Mouse (Mus musculus) midbrain, embryonic 16.5 days (tissue): Measurements from ENCODE around the gene F830045P16Rik. TPM values are rescaled to one million over a fixed set of nuclear protein-coding genes. Genes with fewer than 3 reads are reported as not detected.

Source experiments
- ATAC-seq: fragments of 200-750 bp; cut with Nextera tagmentation; 2 replicates; pipeline ENCODE4 v1.8.0; 2017; ENCODE audit warnings: moderate TSS enrichment
- H3K27ac ChIP-seq: fragments of 300-500 bp; sonication (generic); 2 replicates; pipeline ENCODE4 v1.5.1; 2014; ENCODE audit warnings: mild to moderate bottlenecking, low read length, mixed read lengths
- H3K27me3 ChIP-seq: fragments of 300-500 bp; sonication (generic); 2 replicates; pipeline ENCODE4 v1.6.1; 2014; ENCODE audit warnings: low read depth, low read length, mixed read lengths; ENCODE audit not compliant: control insufficient read depth, insufficient read depth
- H3K36me3 ChIP-seq: fragments of 300-500 bp; sonication (generic); 2 replicates; pipeline ENCODE4 v1.6.1; 2014; ENCODE audit warnings: mild to moderate bottlenecking, low read length, moderate library complexity, mixed read lengths; ENCODE audit not compliant: control insufficient read depth, insufficient read depth
- H3K4me1 ChIP-seq: fragments of 300-500 bp; sonication (generic); 2 replicates; pipeline ENCODE4 v1.6.1; 2014; ENCODE audit warnings: mild to moderate bottlenecking, low read length, mixed read lengths; ENCODE audit not compliant: control insufficient read depth, insufficient read depth
- H3K4me2 ChIP-seq: fragments of 300-500 bp; sonication (generic); 2 replicates; pipeline ENCODE4 v1.6.1; 2014; ENCODE audit warnings: mild to moderate bottlenecking, low read length, mixed read lengths
- H3K4me3 ChIP-seq: fragments of 300-500 bp; sonication (generic); 2 replicates; pipeline ENCODE4 v1.5.1; 2014; ENCODE audit warnings: low read depth, mild to moderate bottlenecking, low read length, moderate library complexity, mixed read lengths
- H3K9ac ChIP-seq: fragments of 300-500 bp; sonication (generic); 2 replicates; pipeline ENCODE4 v1.6.1; 2014; ENCODE audit warnings: low read depth, low read length, mixed read lengths
- H3K9me3 ChIP-seq: fragments of 300-500 bp; sonication (generic); replicated peaks from 2 replicates; pipeline ENCODE4 v1.6.1; 2014; ENCODE audit warnings: mild to moderate bottlenecking, low read length, mixed read lengths; ENCODE audit not compliant: control insufficient read depth, poor library complexity, severe bottlenecking
- WGBS: fragments of 180-500 bp; shearing (Covaris S2); extraction: QIAGEN DNeasy Blood & Tissue Kit; methylation state at CpG from one replicate; pipeline ENCODE4 v1.1.7; 2014; 5-methylcytosine and 5-hydroxymethylcytosine counted together
- polyA plus RNA-seq: library from polyadenylated mRNA; unstranded; fragments of >200 nt; fragmentation: Nextera tagmentation; extraction: Ambion mirVana; gene quantifications from 2 replicates; pipeline ENCODE4 v1.2.1, GENCODE M21; 2015

The F830045P16Rik gene
- polyA plus RNA-seq, 1 experiment from 2014 or later = not detected

- H3K27ac ChIP-seq = no peak overlapping the region
- H3K4me2 ChIP-seq = no peak overlapping the region
- H3K36me3 ChIP-seq = no peaks in the 10 kb centered on the region
- no peaks in the 10 kb centered on the region for H3K27me3 ChIP-seq
- no peaks in the 10 kb centered on the region for H3K9me3 ChIP-seq
- peak; percentile 70 for ATAC-seq
- H3K4me3 ChIP-seq = no peak overlapping the region
- no peak overlapping the region for H3K9ac ChIP-seq
- 56% methylated on average over 6 of the region's 6 CpGs for WGBS
- peaks cover 4% of the 10 kb centered on the region; the same call in 1 of the 2 replicates for H3K4me1 ChIP-seq
Observed at GRCm38 (mm10) chr2:129556081-129556480, 19.7 kb upstream of the F830045P16Rik start.

DNA sequence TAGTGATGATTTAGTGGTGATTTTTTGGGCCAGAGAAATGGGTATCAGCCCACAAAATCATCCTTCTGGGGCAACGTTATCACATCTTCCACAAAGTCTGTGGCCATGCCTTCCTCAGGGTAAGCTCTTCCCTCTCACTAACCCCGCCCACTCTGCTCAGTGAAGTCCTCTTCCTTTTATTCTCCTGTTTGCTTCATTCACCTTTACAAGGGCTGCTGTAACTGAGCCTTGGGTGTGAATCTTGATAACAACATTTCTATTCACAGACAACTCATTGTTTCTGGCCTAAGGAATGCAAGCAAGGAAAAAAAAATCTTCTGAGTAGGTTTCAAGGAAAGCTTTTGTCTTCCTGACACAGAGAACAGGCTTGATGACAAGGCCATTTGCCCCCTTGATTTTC, 14.4 kb upstream of the F830045P16Rik start:
- H3K27ac ChIP-seq = no peak overlapping the region
- H3K36me3 ChIP-seq = no peaks in the 10 kb centered on the region
- H3K27me3 ChIP-seq = no peaks in the 10 kb centered on the region
- no peak overlapping the region for H3K4me3 ChIP-seq
- 68% methylated on average over 2 of the region's 2 CpGs for WGBS
- no peaks in the 10 kb centered on the region for H3K4me1 ChIP-seq
- no peak for ATAC-seq
- H3K4me2 ChIP-seq = no peak overlapping the region
- no peak overlapping the region for H3K9ac ChIP-seq
- H3K9me3 ChIP-seq = no peaks in the 10 kb centered on the region

- H3K9ac ChIP-seq = no peak overlapping the region
- ATAC-seq = no peak
Observed at GRCm38 (mm10) chr2:129549537-129550135, 13.2 kb upstream of the F830045P16Rik start.

DNA sequence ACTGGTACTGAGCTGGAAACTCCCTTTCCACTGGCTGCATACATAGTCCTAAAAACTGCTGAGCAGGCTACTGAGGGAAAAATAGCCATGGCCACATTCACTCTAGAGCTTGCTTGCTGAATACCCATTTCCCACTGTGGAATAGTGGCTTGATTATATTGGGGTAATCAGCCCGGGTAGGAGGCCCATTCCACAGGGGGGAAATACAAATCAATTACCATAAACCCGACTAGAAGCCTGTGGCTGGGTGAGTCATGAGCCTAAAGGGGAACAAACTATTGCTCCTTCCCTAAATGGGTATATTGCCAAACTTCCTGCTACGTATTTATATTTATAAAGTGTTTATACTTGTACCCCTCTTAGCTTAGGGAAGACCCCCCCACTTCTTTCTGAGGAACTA, 10.4 kb upstream of the F830045P16Rik start:
- H3K9me3 ChIP-seq = no peaks in the 10 kb centered on the region
- no peaks in the 10 kb centered on the region for H3K36me3 ChIP-seq
- H3K4me3 ChIP-seq = no peak overlapping the region
- H3K27me3 ChIP-seq = no peaks in the 10 kb centered on the region
- no peak for ATAC-seq
- no peaks in the 10 kb centered on the region; the same call in 1 of the 2 replicates for H3K4me1 ChIP-seq
- H3K9ac ChIP-seq = no peak overlapping the region
- H3K4me2 ChIP-seq = no peak overlapping the region
- H3K27ac ChIP-seq = no peak overlapping the region
- WGBS = 71% methylated on average over 3 of the region's 3 CpGs

More at GRCm38 (mm10) chr2:129549537-129550135, 13.2 kb upstream of the F830045P16Rik start:
- H3K4me1 ChIP-seq = no peaks in the 10 kb centered on the region
- H3K36me3 ChIP-seq = no peaks in the 10 kb centered on the region
- no peak overlapping the region for H3K4me3 ChIP-seq
- 67% methylated on average over 9 of the region's 9 CpGs for WGBS
- no peaks in the 10 kb centered on the region for H3K27me3 ChIP-seq
- no peak overlapping the region for H3K27ac ChIP-seq
- no peak overlapping the region for H3K4me2 ChIP-seq
- no peaks in the 10 kb centered on the region for H3K9me3 ChIP-seq

DNA sequence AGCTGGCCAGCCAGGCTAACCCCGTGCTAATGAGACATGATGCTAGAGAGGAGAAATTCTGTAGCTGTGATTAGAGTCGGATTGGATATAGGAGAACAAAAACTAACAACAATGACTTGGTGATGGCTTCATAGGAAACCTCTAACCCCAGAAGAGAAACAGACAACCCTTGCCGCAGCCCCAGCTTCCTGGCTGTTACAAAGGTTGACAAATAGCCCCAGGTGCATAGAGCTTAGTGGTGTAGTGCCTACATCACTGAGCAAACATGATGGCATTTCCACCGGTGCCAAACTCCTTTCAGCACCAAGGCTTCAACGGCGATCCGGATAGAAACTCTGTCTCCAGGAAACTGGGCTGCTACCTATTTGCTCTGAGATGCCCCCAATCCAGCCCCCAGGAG, 9.2 kb upstream of the F830045P16Rik start:
- no peak for ATAC-seq
- Histone ChIP-seq H3K27me3 (no peaks in the 10 kb centered on the region), H3K27ac (no peak overlapping the region), H3K36me3 (no peaks in the 10 kb centered on the region), H3K9ac (no peak overlapping the region), H3K4me1 (no peaks in the 10 kb centered on the region; the same call in 1 of the 2 replicates), H3K9me3 (no peaks in the 10 kb centered on the region), H3K4me3 (no peak overlapping the region), H3K4me2 (no peak overlapping the region)
- WGBS = 85% methylated on average over 7 of the region's 7 CpGs

DNA sequence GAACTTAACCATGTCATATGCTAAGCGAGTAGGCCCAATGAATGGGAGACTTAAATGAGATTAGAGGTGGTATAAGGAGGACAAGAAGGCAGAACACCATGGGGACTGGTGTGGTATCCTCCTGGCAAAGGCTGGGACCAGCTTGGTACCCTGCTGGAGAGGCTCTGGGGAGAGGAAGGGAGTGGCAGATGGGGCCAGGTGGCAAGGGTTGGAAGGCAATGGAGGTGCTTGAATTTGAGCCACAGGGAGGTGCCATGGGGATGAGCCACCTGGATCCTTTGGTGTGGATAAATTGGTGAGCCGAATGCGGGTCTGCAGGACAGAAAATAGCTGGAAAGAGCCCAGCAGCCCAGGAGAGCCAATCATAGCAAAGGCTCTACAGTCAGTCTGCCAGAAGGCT, 8.5 kb upstream of the F830045P16Rik start:
- no peak overlapping the region for H3K27ac ChIP-seq
- H3K4me2 ChIP-seq = no peak overlapping the region
- 59% methylated on average over 3 of the region's 3 CpGs for WGBS
- H3K9me3 ChIP-seq = no peaks in the 10 kb centered on the region
- peaks cover 3% of the 10 kb centered on the region; the same call in 1 of the 2 replicates for H3K4me1 ChIP-seq
- no peak overlapping the region for H3K9ac ChIP-seq
- H3K27me3 ChIP-seq = no peaks in the 10 kb centered on the region
- ATAC-seq = no peak
- no peak overlapping the region for H3K4me3 ChIP-seq
- no peaks in the 10 kb centered on the region for H3K36me3 ChIP-seq

DNA sequence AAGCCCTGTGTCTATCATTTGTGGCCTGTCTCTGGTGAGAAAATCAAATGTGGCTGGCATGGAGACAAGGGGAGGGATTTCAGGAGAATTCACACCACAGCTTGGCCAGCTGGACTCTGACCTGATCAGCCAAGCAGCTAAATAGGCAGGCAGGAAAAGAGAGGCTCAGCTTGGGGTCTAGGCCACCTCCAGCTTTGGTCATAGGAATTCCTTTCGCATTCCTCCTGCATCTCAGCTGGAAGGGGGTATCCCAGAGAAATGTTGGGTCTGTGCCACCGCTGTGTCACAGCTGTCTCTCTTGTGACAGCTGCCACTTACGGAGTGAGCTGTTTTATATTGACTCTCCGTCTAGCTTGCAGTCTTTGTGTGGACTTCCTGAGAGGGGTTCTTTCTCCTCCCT, 8.0 kb upstream of the F830045P16Rik start:
- H3K27ac ChIP-seq = no peak overlapping the region
- ATAC-seq = no peak
- no peak overlapping the region for H3K4me2 ChIP-seq
- H3K9ac ChIP-seq = no peak overlapping the region
- no peaks in the 10 kb centered on the region for H3K36me3 ChIP-seq
- H3K4me1 ChIP-seq = peaks cover 3% of the 10 kb centered on the region; the same call in 1 of the 2 replicates
- H3K4me3 ChIP-seq = no peak overlapping the region
- 16% methylated on average over 4 of the region's 4 CpGs for WGBS
- no peaks in the 10 kb centered on the region for H3K27me3 ChIP-seq
- H3K9me3 ChIP-seq = no peaks in the 10 kb centered on the region

DNA sequence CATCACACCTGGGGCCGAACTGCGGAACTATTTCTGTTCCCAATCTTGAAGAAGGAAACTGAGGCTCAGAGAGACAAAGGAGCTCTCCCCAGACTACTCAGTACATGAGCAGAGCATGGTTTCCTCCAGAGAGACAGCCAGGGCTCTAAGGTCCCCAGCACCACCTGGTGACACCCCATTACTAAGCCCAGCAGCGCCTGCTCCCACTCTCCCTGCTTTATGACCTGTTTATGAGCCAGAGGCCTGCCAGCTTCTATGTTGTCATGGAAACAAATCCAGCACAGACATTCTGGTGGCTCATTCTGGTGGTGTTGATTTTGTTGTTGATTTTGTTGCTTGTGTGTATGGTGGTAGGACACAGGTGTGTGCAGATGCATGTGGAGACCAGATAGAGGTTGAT, 3.6 kb upstream of the F830045P16Rik start:
- no peak overlapping the region for H3K4me3 ChIP-seq
- no peak overlapping the region for H3K27ac ChIP-seq
- no peaks in the 10 kb centered on the region for H3K36me3 ChIP-seq
- peak; percentile 59 for ATAC-seq
- H3K9ac ChIP-seq = no peak overlapping the region
- H3K27me3 ChIP-seq = no peaks in the 10 kb centered on the region
- H3K4me1 ChIP-seq = peaks cover 8% of the 10 kb centered on the region; the same call in 1 of the 2 replicates
- no peaks in the 10 kb centered on the region for H3K9me3 ChIP-seq
- 80% methylated on average over 3 of the region's 3 CpGs for WGBS
- H3K4me2 ChIP-seq = no peak overlapping the region

- Histone ChIP-seq H3K27me3 (no peaks in the 10 kb centered on the region), H3K9me3 (no peaks in the 10 kb centered on the region), H3K9ac (no peak overlapping the region), H3K4me2 (no peak overlapping the region), H3K4me3 (no peak overlapping the region), H3K36me3 (no peaks in the 10 kb centered on the region), H3K27ac (no peak overlapping the region), H3K4me1 (peaks cover 8% of the 10 kb centered on the region; the same call in 1 of the 2 replicates)
- WGBS = 84% methylated on average over 4 of the region's 4 CpGs
- no peak for ATAC-seq
Observed at GRCm38 (mm10) chr2:129539175-129539574, 2.8 kb upstream of the F830045P16Rik start.
